Mouse (Mus musculus): ENCODE data around the gene Tspo. TPM values are rescaled to one million over a fixed set of nuclear protein-coding genes. Genes with fewer than 3 reads are reported as not detected.

The Tspo gene
- polyA plus RNA-seq, 1 experiment, result 123 TPM

DNA sequence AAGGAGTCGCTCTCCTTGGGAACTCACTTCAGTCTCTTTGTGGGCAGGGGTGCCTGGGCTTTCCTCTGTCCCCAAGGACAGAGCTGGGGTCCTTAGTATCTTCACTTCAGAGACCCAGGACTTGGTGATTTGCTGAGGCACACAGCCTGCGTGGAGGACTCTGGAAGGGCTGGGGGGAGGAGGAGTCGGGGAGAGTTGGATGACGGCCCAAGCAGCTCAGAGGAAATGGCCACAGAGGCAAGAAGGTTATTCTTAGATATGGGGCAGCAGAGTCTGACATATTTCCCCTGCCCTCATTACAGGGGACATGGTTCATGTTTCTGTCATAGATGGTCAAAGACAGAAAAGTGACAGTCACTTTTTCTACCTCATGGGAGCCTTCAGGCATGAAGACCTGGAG lies 23.5 kb upstream of the Tspo start:
- H3K4me1 ChIP-seq (ENCODE audit: control insufficient read depth, insufficient read depth, low read length), result no peaks in the 10 kb centered on the region
- TF ChIP-seq POLR2A (IDR thresholded peaks at IDR 0.05; ENCODE audit: low read depth, low read length), result no peak
- TF ChIP-seq CTCF (IDR thresholded peaks at IDR 0.05; ENCODE audit: borderline replicate concordance, insufficient read depth, low read length), result no peak
- no peak overlapping the region for H3K4me3 ChIP-seq (ENCODE audit: insufficient read depth, low read length)
- no peak overlapping the region for H3K27ac ChIP-seq (ENCODE audit: insufficient read depth, low read length)

DNA sequence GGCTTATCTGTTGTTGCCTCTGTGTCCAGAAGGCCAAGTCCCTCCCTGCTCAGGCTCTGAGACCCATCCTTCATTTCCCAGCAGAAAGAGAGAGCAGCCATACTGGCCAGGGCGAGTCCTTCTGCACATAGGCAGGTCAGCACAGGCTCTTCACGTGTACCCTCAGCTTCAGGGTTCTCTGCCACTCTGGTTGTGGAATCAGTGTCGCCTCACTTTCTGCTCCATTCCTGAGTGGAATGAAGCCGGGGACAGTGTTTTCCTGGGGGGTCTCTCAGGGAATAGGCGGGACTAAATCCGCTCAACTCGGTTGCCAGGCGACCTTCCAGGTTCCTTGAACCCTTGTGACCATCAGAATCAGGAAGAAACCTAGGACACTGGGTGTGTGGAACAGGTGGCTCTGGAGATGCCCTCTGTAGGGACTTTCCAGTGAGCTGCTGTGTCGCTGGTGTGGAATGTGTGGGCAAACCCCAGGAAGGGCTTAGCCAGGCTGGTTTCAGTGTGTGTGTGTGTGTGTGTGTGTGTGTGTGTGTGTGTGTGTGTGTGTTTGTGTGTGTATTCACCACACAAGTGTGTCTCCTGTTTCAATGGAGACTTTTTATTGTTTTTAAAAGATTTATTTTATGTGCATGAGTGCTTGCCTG lies 21.6 kb upstream of the Tspo start:
- Histone ChIP-seq H3K4me3 (ENCODE audit: insufficient read depth, low read length) (no peak overlapping the region), H3K27ac (ENCODE audit: insufficient read depth, low read length) (no peak overlapping the region), H3K4me1 (ENCODE audit: control insufficient read depth, insufficient read depth, low read length) (no peaks in the 10 kb centered on the region)
- TF ChIP-seq CTCF (IDR thresholded peaks at IDR 0.05; ENCODE audit: borderline replicate concordance, insufficient read depth, low read length) (no peak), POLR2A (IDR thresholded peaks at IDR 0.05; ENCODE audit: low read depth, low read length) (no peak)

DNA sequence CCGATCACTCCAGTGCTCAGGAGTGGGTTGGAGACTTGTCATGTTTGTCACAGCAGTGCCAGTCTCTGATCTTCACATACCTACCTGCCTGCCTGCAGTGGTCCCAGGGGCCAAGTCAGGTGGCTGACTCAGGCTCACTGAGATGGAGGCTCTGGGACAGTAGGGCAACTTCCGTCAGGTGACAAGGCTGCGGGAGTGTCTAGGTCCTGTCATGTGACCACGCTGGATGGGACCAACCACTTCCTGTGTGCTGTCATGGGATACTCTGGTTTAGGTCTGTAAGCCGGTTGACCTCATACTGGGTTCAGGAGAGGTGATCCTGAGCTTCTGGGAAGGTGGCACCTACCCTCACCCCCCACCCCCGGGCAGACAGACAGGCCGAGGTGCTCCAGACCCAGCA lies 17.4 kb upstream of the Tspo start:
- H3K4me1 ChIP-seq (ENCODE audit: control insufficient read depth, insufficient read depth, low read length), result no peaks in the 10 kb centered on the region
- no peak overlapping the region for H3K27ac ChIP-seq (ENCODE audit: insufficient read depth, low read length)
- TF ChIP-seq CTCF (IDR thresholded peaks at IDR 0.05; ENCODE audit: borderline replicate concordance, insufficient read depth, low read length), result no peak
- no peak for TF ChIP-seq POLR2A (IDR thresholded peaks at IDR 0.05; ENCODE audit: low read depth, low read length)
- no peak overlapping the region for H3K4me3 ChIP-seq (ENCODE audit: insufficient read depth, low read length)

DNA sequence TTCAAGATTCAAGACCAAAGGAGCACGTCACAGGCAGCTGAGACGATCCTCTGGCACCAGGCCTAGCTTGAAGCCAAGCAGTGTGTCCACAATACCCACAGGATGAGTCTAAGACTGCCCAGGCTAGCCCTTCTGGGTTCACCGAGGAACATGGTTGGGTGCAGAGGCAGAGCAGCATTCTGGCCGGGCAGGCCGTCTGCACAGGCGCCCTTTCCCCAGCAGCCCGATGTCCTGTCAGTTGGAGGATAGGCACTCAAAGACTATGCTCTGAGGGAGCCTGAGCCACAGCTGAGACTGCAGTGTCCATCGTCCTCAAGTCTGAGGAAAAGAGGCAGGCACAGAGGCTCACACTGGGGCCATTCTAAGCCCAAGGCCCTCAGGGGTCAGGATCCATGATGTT lies 16.2 kb upstream of the Tspo start:
- TF ChIP-seq POLR2A (IDR thresholded peaks at IDR 0.05; ENCODE audit: low read depth, low read length) (no peak), CTCF (IDR thresholded peaks at IDR 0.05; ENCODE audit: borderline replicate concordance, insufficient read depth, low read length) (no peak)
- Histone ChIP-seq H3K4me1 (ENCODE audit: control insufficient read depth, insufficient read depth, low read length) (no peaks in the 10 kb centered on the region), H3K27ac (ENCODE audit: insufficient read depth, low read length) (no peak overlapping the region), H3K4me3 (ENCODE audit: insufficient read depth, low read length) (no peak overlapping the region)

- Histone ChIP-seq H3K4me3 (ENCODE audit: insufficient read depth, low read length) (no peak overlapping the region), H3K27ac (ENCODE audit: insufficient read depth, low read length) (no peak overlapping the region), H3K4me1 (ENCODE audit: control insufficient read depth, insufficient read depth, low read length) (no peaks in the 10 kb centered on the region)
- TF ChIP-seq CTCF (IDR thresholded peaks at IDR 0.05; ENCODE audit: borderline replicate concordance, insufficient read depth, low read length) (no peak), POLR2A (IDR thresholded peaks at IDR 0.05; ENCODE audit: low read depth, low read length) (no peak)
Measured at GRCm38 (mm10) chr15:83550137-83550536, 13.3 kb upstream of the Tspo start.

GRCm38 (mm10) chr15:83553831-83554230 lies 9.6 kb upstream of the Tspo start:
- Histone ChIP-seq H3K27ac (ENCODE audit: insufficient read depth, low read length) (no peak overlapping the region), H3K4me3 (ENCODE audit: insufficient read depth, low read length) (no peak overlapping the region), H3K4me1 (ENCODE audit: control insufficient read depth, insufficient read depth, low read length) (no peaks in the 10 kb centered on the region)
- TF ChIP-seq CTCF (IDR thresholded peaks at IDR 0.05; ENCODE audit: borderline replicate concordance, insufficient read depth, low read length), result no peak
- no peak for TF ChIP-seq POLR2A (IDR thresholded peaks at IDR 0.05; ENCODE audit: low read depth, low read length)

DNA sequence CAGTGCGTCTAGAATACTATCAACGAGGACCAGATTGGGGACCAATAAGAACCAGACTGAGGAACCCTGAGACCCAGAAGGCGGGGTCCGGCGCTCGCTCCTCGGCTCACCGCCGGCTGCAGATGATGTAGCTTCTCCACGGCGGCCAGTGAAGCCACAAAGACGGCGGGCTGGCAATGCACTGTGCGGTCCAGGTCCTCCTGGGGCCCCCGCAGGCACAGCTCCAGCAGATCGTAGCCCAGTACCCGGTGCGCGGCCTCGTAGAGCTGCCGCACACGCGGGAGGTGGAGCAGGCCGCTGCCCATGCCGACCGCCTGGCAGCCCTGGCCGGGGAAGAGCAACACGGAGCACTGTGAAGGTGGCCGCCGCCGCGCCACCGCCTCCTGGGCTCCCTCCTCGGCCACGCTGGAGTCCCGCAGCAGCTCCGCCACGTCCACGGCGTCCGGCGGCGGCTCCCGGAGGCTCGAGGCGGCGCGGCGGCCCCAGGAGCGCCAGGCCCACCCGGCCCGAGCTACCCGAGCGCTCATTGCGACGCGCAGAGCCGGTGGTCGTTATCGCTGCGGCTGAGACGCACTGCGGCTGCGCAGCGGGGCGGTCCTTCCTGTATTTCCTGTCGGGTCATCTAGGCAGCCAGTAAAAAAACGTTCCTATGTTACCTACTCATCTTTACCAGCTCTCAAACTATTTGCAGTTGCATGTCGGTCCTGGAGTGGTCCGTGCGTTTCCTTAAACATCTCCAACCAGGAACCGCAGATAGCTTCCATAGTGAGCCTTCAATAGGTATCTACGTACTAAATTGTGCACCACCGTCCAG lies 8.0 kb upstream of the Tspo start:
- H3K4me3 ChIP-seq (ENCODE audit: insufficient read depth, low read length), result peak overlapping the region; percentile 81

DNA sequence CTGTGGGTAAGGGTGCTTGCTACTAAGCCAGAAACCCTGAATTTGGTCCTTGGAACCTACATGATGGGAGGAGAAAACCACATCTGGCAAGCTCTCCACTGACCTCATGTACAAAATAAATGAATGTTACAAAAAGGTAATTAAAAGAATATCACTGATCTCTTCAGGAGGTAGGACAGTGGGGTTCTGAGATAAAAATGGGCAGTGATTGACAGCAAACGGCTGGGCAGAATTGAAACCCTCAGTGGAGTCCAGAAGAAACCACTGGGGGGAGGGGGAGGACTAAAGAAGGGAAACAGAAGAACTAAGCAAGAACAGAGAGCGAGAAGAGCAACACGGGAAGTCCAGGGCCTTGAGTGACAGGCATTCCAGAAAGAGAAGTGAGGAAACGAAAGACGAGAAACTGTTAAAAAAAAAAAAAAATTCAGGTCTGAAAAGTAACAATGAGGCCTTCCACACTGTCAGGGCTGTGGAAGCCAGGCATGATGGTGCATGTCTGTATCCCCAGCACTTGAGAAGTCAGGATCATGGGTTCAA lies 2.4 kb upstream of the Tspo start:
- peaks cover 8% of the 10 kb centered on the region for H3K4me1 ChIP-seq (ENCODE audit: control insufficient read depth, insufficient read depth, low read length)
- H3K27ac ChIP-seq (ENCODE audit: insufficient read depth, low read length), result no peak overlapping the region
- no peak overlapping the region for H3K4me3 ChIP-seq (ENCODE audit: insufficient read depth, low read length)
- no peak for TF ChIP-seq CTCF (IDR thresholded peaks at IDR 0.05; ENCODE audit: borderline replicate concordance, insufficient read depth, low read length)
- no peak for TF ChIP-seq POLR2A (IDR thresholded peaks at IDR 0.05; ENCODE audit: low read depth, low read length)

More for the DNA sequence above, 8.0 kb upstream of the Tspo start:
- H3K27ac ChIP-seq (ENCODE audit: insufficient read depth, low read length), result peak overlapping the region; percentile 35
- TF ChIP-seq CTCF (IDR thresholded peaks at IDR 0.05; ENCODE audit: borderline replicate concordance, insufficient read depth, low read length), result no peak
- TF ChIP-seq POLR2A (IDR thresholded peaks at IDR 0.05; ENCODE audit: low read depth, low read length), result peak; percentile 88
- H3K4me1 ChIP-seq (ENCODE audit: control insufficient read depth, insufficient read depth, low read length), result no peaks in the 10 kb centered on the region

- TF ChIP-seq POLR2A (IDR thresholded peaks at IDR 0.05; ENCODE audit: low read depth, low read length) (no peak; the same call in 1 of the 2 replicates), CTCF (IDR thresholded peaks at IDR 0.05; ENCODE audit: borderline replicate concordance, insufficient read depth, low read length) (no peak)
- peaks cover 10% of the 10 kb centered on the region for H3K4me1 ChIP-seq (ENCODE audit: control insufficient read depth, insufficient read depth, low read length)
- no peak overlapping the region; the same call in 1 of the 2 replicates for H3K4me3 ChIP-seq (ENCODE audit: insufficient read depth, low read length)
- peak overlapping the region; percentile 55 for H3K27ac ChIP-seq (ENCODE audit: insufficient read depth, low read length)
Measured at GRCm38 (mm10) chr15:83562626-83563270, 644 bp upstream of the Tspo start.

All from embryonic fibroblast, embryonic 13.5 days (primary cell).